Mouse (Mus musculus) lung, embryonic 16.5 days (tissue): ENCODE measurements around the gene Poc5. TPM values are rescaled to one million over a fixed set of nuclear protein-coding genes. Genes with fewer than 3 reads are reported as not detected.
A peak's percentile ranks its signal among the peaks of the same experiment; 100 is the strongest.

Experiments
- ATAC-seq: fragments of 200-750 bp; cut with Nextera tagmentation; 2 replicates; pipeline ENCODE4 v1.8.0; 2017; ENCODE audit warnings: low read depth, mild to moderate bottlenecking, moderate library complexity
- H3K27ac ChIP-seq: fragments of 300-500 bp; sonication (generic); 2 replicates; pipeline ENCODE4 v1.5.1; 2014; ENCODE audit warnings: mild to moderate bottlenecking, control low read depth, low read length
- H3K27me3 ChIP-seq: fragments of 300-500 bp; sonication (generic); 2 replicates; pipeline ENCODE4 v1.6.1; 2014; ENCODE audit warnings: low read depth, low read length, mixed read lengths; ENCODE audit not compliant: control insufficient read depth, insufficient read depth
- H3K36me3 ChIP-seq: fragments of 300-500 bp; sonication (generic); 2 replicates; pipeline ENCODE4 v1.6.1; 2014; ENCODE audit warnings: low read length; ENCODE audit not compliant: control insufficient read depth, insufficient read depth
- H3K4me1 ChIP-seq: fragments of 300-500 bp; sonication (generic); replicated peaks from 2 replicates; pipeline ENCODE4 v1.6.1; 2014; ENCODE audit warnings: low read length, mixed read lengths; ENCODE audit not compliant: control insufficient read depth, insufficient read depth
- H3K4me2 ChIP-seq: fragments of 300-500 bp; sonication (generic); 2 replicates; pipeline ENCODE4 v1.6.1; 2014; ENCODE audit warnings: low read depth, low read length, control low read depth
- H3K4me3 ChIP-seq: fragments of 300-500 bp; sonication (generic); 2 replicates; pipeline ENCODE4 v1.5.1; 2014; ENCODE audit warnings: mild to moderate bottlenecking, low read length, control low read depth
- H3K9ac ChIP-seq: fragments of 300-500 bp; sonication (generic); 2 replicates; pipeline ENCODE4 v1.6.1; 2014; ENCODE audit warnings: low read length, control low read depth
- H3K9me3 ChIP-seq: fragments of 300-500 bp; sonication (generic); 2 replicates; pipeline ENCODE4 v1.6.1; 2016; ENCODE audit warnings: low read length; ENCODE audit not compliant: control insufficient read depth
- WGBS: fragments of 180-500 bp; shearing (Covaris S2); extraction: QIAGEN DNeasy Blood & Tissue Kit; methylation state at CpG from one replicate; pipeline ENCODE4 v1.1.7; 2014; 5-methylcytosine and 5-hydroxymethylcytosine counted together
- microRNA-seq: library from miRNA; unstranded; fragments of <30 nt; microRNA quantifications from one replicate; pipeline ENCODE4, GENCODE M21; 2016
- polyA plus RNA-seq: library from polyadenylated mRNA; unstranded; fragments of >200 nt; fragmentation: Nextera tagmentation; extraction: Ambion mirVana; gene quantifications from 2 replicates; pipeline ENCODE4 v1.2.1, GENCODE M21; 2015

Poc5 gene
- polyA plus RNA-seq, 1 experiment from 2014 or later, result 20.4 TPM

DNA sequence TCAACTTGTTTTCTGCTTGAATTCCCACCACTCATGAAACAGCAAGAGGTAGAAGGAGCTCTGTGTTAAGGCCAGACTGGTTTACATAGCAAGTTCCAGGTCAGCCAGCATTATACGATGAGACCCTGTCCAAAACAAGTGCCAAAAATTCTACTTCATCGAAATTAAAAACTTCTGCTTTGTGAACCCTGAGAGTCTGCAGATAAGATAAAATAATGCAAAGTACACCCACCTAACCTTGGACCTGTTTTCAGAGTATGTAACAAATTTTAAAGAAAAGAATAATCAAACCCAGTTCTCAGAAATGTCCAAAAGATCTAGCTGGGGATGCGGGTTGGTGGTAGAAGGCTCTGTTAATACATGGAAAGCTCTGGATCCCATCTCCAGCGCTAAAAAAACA, 70.5 kb downstream of the Poc5 start:
- H3K4me2 ChIP-seq, result no peak overlapping the region
- no peak for ATAC-seq
- WGBS, result 73% methylated on average over 4 of the region's 4 CpGs

DNA sequence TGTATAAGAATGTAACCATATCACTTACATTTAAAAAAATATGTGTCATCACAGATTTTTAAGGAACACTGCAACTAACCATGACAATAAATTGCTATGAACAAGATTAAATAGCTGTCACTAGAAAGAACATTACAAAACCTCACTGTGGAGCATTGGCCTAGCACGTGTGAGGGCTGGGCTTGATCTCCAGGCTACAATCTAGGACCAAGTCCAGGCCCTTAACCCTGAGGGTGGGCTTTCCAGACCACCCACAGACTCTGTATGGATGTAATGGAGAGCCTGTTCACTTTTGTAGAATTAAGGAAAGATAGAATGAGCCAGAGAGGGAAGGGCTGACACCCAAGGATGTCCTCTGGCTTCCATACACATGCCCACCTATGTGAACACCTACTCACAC, 74.5 kb downstream of the Poc5 start:
- Histone ChIP-seq H3K9me3 (no peaks in the 10 kb centered on the region), H3K4me1 (no peaks in the 10 kb centered on the region), H3K9ac (no peak overlapping the region), H3K27ac (no peak overlapping the region), H3K36me3 (no peaks in the 10 kb centered on the region), H3K4me2 (no peak overlapping the region), H3K4me3 (no peak overlapping the region), H3K27me3 (no peaks in the 10 kb centered on the region)
- peak; percentile 89 for ATAC-seq
- WGBS, result 34% methylated on average over 1 of the region's 1 CpGs

More for the DNA sequence above, 70.5 kb downstream of the Poc5 start:
- H3K27ac ChIP-seq, result no peak overlapping the region
- no peaks in the 10 kb centered on the region for H3K4me1 ChIP-seq
- no peaks in the 10 kb centered on the region for H3K9me3 ChIP-seq
- no peak overlapping the region for H3K9ac ChIP-seq
- no peak overlapping the region for H3K4me3 ChIP-seq
- no peaks in the 10 kb centered on the region for H3K36me3 ChIP-seq
- H3K27me3 ChIP-seq, result no peaks in the 10 kb centered on the region

GRCm38 (mm10) chr13:96465315-96465714, 77.2 kb downstream of the Poc5 start:
- H3K27ac ChIP-seq, result no peak overlapping the region
- ATAC-seq, result no peak
- no peak overlapping the region for H3K4me2 ChIP-seq

More at GRCm38 (mm10) chr13:96465315-96465714, 77.2 kb downstream of the Poc5 start:
- no peaks in the 10 kb centered on the region; the same call in 1 of the 2 replicates for H3K4me1 ChIP-seq
- H3K4me3 ChIP-seq, result no peak overlapping the region
- 51% methylated on average over 5 of the region's 5 CpGs for WGBS
- H3K36me3 ChIP-seq, result no peaks in the 10 kb centered on the region
- H3K27me3 ChIP-seq, result no peaks in the 10 kb centered on the region
- no peak overlapping the region for H3K9ac ChIP-seq
- H3K9me3 ChIP-seq, result no peaks in the 10 kb centered on the region

Small RNA genes within 50 kb of the gene (microRNA-seq; reads per million reads assigned to microRNA genes)
- not detected for gene Gm25213

Other genes with a start within 250 kb of the Poc5 start
- 0.13 TPM in 1 of 2 replicates, not detected in the other for gene Ankdd1b, start 82.9 kb downstream of the Poc5 start, polyA plus RNA-seq
- not detected in 2 replicates for gene Gm17622, start 102.4 kb downstream of the Poc5 start, polyA plus RNA-seq
- 9.9 and 10.5 TPM in 2 replicates for gene Polk, start 154.3 kb downstream of the Poc5 start, polyA plus RNA-seq
- 9.2 and 10.3 TPM in 2 replicates for gene Col4a3bp, start 154.3 kb downstream of the Poc5 start, polyA plus RNA-seq